Mouse (Mus musculus): ENCODE data around the gene Ddo. TPM values are rescaled to one million over a fixed set of nuclear protein-coding genes. Genes with fewer than 3 reads are reported as not detected.

Ddo gene
- total and polyA plus RNA-seq, 3 experiments: 0.16 TPM; not detected in 2

DNA sequence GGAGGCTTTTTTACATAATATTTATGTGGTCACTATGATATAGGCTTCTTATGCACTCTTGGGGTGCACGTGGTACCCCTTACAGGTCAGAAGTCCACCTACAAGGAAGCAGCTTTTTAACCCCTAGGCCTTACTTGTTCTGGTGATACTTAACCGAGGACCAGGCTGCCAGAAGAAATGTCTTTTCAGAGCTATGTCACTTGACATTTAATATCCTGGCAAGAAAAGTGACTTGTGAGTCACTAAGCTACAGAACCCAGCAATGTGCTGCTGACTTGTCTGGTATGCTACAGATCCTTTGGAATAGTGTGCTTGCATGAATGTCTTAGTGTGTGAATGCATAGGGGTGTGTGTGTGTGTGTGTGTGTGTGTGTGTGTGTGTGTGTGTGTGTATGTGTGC is 57.6 kb downstream of the Ddo start:
- Histone ChIP-seq H3K4me3 (ENCODE audit: low read depth, low read length) (no peak overlapping the region), H3K9me3 (replicated peaks) (no peaks in the 10 kb centered on the region), H3K27me3 (ENCODE audit: insufficient read depth, low read length) (peaks cover 8% of the 10 kb centered on the region; the same call in 1 of the 2 replicates), H3K4me1 (ENCODE audit: insufficient read depth, low read depth, low read length) (no peaks in the 10 kb centered on the region), H3K36me3 (replicated peaks) (no peaks in the 10 kb centered on the region)
- no peak for DNase-seq (ENCODE audit: low spot score)
- no peak for ATAC-seq (ENCODE audit: extremely low read depth, insufficient number of reproducible peaks, low FRiP score, poor library complexity, severe bottlenecking)
- TF ChIP-seq POLR2AphosphoS5 (IDR thresholded peaks at IDR 0.05; ENCODE audit: insufficient replicate concordance, low read depth, low read length) (no peak), GATA1 (IDR thresholded peaks at IDR 0.05; ENCODE audit: borderline replicate concordance, low read length) (no peak), TAL1 (conservative IDR thresholded peaks at IDR 0.05; ENCODE audit: low read depth, low read length) (no peak), GATA2 (IDR thresholded peaks at IDR 0.05; ENCODE audit: borderline replicate concordance, low read depth, low read length) (no peak), CTCF (IDR thresholded peaks at IDR 0.05; ENCODE audit: low read depth, low read length) (no peak)

DNA sequence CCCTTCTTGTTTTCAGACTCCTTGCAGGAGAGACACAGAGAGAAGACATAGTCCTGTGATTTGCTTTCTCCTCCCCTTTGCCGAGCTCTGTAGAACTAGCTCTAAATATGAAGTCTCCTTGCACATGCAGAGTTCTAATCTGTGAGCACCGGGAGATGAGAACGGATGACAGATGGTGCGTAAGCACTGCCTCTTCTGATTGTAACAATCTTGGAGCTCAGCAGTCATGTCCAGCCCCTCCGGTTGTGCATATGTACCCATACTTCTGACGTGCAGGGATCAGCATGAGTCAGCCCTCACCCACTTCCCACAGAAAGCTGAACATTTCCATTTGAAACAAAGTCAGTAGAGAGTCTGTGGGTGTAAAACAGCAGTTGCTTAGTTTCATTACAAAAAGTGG is 58.5 kb downstream of the Ddo start:
- Histone ChIP-seq H3K27me3 (ENCODE audit: insufficient read depth, low read length) (peaks cover 3% of the 10 kb centered on the region; the same call in 1 of the 2 replicates), H3K4me3 (ENCODE audit: low read depth, low read length) (no peak overlapping the region), H3K4me1 (ENCODE audit: insufficient read depth, low read depth, low read length) (no peaks in the 10 kb centered on the region), H3K9me3 (replicated peaks) (no peaks in the 10 kb centered on the region), H3K36me3 (replicated peaks) (no peaks in the 10 kb centered on the region)
- DNase-seq (ENCODE audit: low spot score) (no peak), ATAC-seq (ENCODE audit: extremely low read depth, insufficient number of reproducible peaks, low FRiP score, poor library complexity, severe bottlenecking) (no peak)
- TF ChIP-seq GATA1 (IDR thresholded peaks at IDR 0.05; ENCODE audit: borderline replicate concordance, low read length) (no peak), GATA2 (IDR thresholded peaks at IDR 0.05; ENCODE audit: borderline replicate concordance, low read depth, low read length) (no peak), TAL1 (conservative IDR thresholded peaks at IDR 0.05; ENCODE audit: low read depth, low read length) (no peak), POLR2AphosphoS5 (IDR thresholded peaks at IDR 0.05; ENCODE audit: insufficient replicate concordance, low read depth, low read length) (no peak), CTCF (IDR thresholded peaks at IDR 0.05; ENCODE audit: low read depth, low read length) (no peak)

DNA sequence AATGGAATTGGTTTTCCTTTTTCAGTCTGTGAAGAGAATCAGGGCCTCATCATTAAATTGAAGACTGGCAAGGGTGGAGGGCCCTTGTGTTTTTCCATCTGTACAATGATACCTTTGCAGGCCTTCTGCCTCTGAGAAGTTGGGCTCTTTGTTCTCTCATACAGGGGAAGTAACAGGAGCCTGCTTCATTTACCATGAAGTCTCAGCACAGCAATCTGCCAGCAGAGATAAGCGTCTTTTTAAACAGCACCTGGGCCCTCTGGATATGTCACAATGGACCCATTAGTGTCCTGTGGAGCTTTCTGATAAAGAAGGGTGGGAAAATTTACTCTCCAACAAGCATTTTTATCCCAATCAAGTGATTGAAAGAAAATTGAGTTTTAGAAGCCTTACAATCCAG is 59.1 kb downstream of the Ddo start:
- Histone ChIP-seq H3K9me3 (replicated peaks) (no peaks in the 10 kb centered on the region), H3K36me3 (replicated peaks) (no peaks in the 10 kb centered on the region), H3K27me3 (ENCODE audit: insufficient read depth, low read length) (no peaks in the 10 kb centered on the region), H3K4me3 (ENCODE audit: low read depth, low read length) (no peak overlapping the region), H3K4me1 (ENCODE audit: insufficient read depth, low read depth, low read length) (no peaks in the 10 kb centered on the region)
- DNase-seq (ENCODE audit: low spot score) (no peak), ATAC-seq (ENCODE audit: extremely low read depth, insufficient number of reproducible peaks, low FRiP score, poor library complexity, severe bottlenecking) (no peak)
- TF ChIP-seq TAL1 (conservative IDR thresholded peaks at IDR 0.05; ENCODE audit: low read depth, low read length) (no peak), GATA1 (IDR thresholded peaks at IDR 0.05; ENCODE audit: borderline replicate concordance, low read length) (no peak), POLR2AphosphoS5 (IDR thresholded peaks at IDR 0.05; ENCODE audit: insufficient replicate concordance, low read depth, low read length) (no peak), GATA2 (IDR thresholded peaks at IDR 0.05; ENCODE audit: borderline replicate concordance, low read depth, low read length) (no peak), CTCF (IDR thresholded peaks at IDR 0.05; ENCODE audit: low read depth, low read length) (no peak)

DNA sequence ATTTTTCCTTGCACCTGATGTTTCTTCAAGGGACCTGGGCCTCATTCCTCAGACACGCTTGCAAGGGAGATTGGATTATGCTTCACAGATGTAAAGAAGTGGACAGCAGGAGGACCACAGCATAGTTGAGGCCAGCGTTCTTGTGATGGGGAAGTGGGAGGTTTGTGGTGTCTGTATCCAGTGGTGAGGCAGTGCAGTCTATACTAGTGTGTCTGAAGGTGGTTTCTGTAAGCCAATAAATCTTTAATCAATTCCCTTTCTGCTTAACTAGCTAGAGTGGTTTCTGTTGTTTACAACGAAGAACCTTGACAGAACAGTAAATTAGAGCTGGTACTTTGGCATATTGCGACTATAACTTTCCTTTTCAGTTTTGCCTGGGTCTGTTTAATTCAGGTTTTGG is 68.8 kb downstream of the Ddo start:
- ATAC-seq (ENCODE audit: extremely low read depth, insufficient number of reproducible peaks, low FRiP score, poor library complexity, severe bottlenecking): no peak
- no peak for TF ChIP-seq TAL1 (conservative IDR thresholded peaks at IDR 0.05; ENCODE audit: low read depth, low read length)
- TF ChIP-seq GATA2 (IDR thresholded peaks at IDR 0.05; ENCODE audit: borderline replicate concordance, low read depth, low read length): no peak
- TF ChIP-seq POLR2AphosphoS5 (IDR thresholded peaks at IDR 0.05; ENCODE audit: insufficient replicate concordance, low read depth, low read length): no peak
- TF ChIP-seq GATA1 (IDR thresholded peaks at IDR 0.05; ENCODE audit: borderline replicate concordance, low read length): no peak
- no peak for TF ChIP-seq CTCF (IDR thresholded peaks at IDR 0.05; ENCODE audit: low read depth, low read length)
- no peaks in the 10 kb centered on the region for H3K4me1 ChIP-seq (ENCODE audit: insufficient read depth, low read depth, low read length)

DNA sequence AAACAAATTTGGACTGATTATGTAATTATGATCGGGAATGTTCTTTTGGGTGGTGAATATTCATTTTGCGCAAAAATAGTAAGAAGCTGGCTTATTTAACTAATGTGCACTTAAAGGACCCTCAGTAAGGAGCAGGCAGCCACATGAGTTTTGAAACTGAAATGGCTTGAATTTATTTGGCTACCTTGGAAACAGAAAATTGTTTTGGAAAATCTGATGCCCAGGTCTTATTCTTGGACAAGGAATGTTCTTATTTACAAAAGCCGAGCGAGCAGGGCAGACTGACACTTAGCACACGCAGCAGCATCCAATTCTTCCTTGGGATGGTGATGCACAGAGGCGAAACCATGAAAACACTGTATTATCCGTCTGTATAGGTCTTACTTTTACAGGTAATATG is 81.3 kb downstream of the Ddo start:
- no peak for ATAC-seq (ENCODE audit: extremely low read depth, insufficient number of reproducible peaks, low FRiP score, poor library complexity, severe bottlenecking)
- TF ChIP-seq GATA2 (IDR thresholded peaks at IDR 0.05; ENCODE audit: borderline replicate concordance, low read depth, low read length): no peak
- TF ChIP-seq TAL1 (conservative IDR thresholded peaks at IDR 0.05; ENCODE audit: low read depth, low read length): no peak
- no peak for TF ChIP-seq CTCF (IDR thresholded peaks at IDR 0.05; ENCODE audit: low read depth, low read length)
- no peak for TF ChIP-seq GATA1 (IDR thresholded peaks at IDR 0.05; ENCODE audit: borderline replicate concordance, low read length)
- TF ChIP-seq POLR2AphosphoS5 (IDR thresholded peaks at IDR 0.05; ENCODE audit: insufficient replicate concordance, low read depth, low read length): no peak
- Histone ChIP-seq H3K36me3 (replicated peaks) (no peaks in the 10 kb centered on the region), H3K4me1 (ENCODE audit: insufficient read depth, low read depth, low read length) (0 out of 2 replicates have a peak, but pooled peaks cover 2% of the 10 kb centered on the region), H3K4me3 (ENCODE audit: low read depth, low read length) (no peak overlapping the region), H3K27me3 (ENCODE audit: insufficient read depth, low read length) (0 out of 2 replicates have a peak, but pooled peaks cover 5% of the 10 kb centered on the region), H3K9me3 (replicated peaks) (no peaks in the 10 kb centered on the region)
- DNase-seq (ENCODE audit: low spot score): no peak

More for the DNA sequence above, 68.8 kb downstream of the Ddo start:
- H3K27me3 ChIP-seq (ENCODE audit: insufficient read depth, low read length): no peaks in the 10 kb centered on the region
- DNase-seq (ENCODE audit: low spot score): no peak
- no peaks in the 10 kb centered on the region for H3K36me3 ChIP-seq (replicated peaks)
- H3K9me3 ChIP-seq (replicated peaks): no peaks in the 10 kb centered on the region
- H3K4me3 ChIP-seq (ENCODE audit: low read depth, low read length): no peak overlapping the region

DNA sequence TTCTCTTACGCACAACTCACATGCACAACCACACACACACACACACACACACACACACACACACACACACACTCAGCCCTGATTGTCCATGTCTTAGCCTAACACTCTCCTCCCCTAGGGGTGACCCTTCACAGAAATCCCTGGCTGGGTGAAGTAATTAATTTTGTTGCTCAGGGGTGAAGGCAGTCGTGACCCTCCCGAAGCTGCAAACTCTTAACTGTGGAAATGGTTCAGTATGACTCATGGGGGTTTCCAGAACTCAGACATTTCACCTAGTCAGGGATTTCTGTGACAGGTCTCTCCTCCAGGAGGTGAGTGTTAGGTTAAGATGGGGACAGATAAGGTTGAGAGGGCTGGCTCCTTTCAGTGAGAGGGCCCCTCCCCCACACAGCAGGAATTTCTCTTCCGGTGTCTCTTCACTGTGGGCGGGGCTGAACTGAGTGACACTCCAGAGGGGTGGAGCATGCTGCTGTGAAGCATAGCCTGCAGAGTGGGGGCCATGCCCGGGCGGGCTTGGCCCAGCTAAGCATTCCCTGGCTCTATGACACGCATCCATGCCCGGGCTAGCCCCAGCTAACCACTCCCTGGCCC is 83.3 kb downstream of the Ddo start:
- no peaks in the 10 kb centered on the region for H3K36me3 ChIP-seq (replicated peaks)
- 0 out of 2 replicates have a peak, but pooled peaks cover 5% of the 10 kb centered on the region for H3K27me3 ChIP-seq (ENCODE audit: insufficient read depth, low read length)
- H3K4me3 ChIP-seq (ENCODE audit: low read depth, low read length): no peak overlapping the region
- DNase-seq (ENCODE audit: low spot score) (no peak), ATAC-seq (ENCODE audit: extremely low read depth, insufficient number of reproducible peaks, low FRiP score, poor library complexity, severe bottlenecking) (no peak)
- TF ChIP-seq CTCF (IDR thresholded peaks at IDR 0.05; ENCODE audit: low read depth, low read length): no peak
- no peak for TF ChIP-seq GATA1 (IDR thresholded peaks at IDR 0.05; ENCODE audit: borderline replicate concordance, low read length)
- TF ChIP-seq POLR2AphosphoS5 (IDR thresholded peaks at IDR 0.05; ENCODE audit: insufficient replicate concordance, low read depth, low read length): no peak
- no peak for TF ChIP-seq GATA2 (IDR thresholded peaks at IDR 0.05; ENCODE audit: borderline replicate concordance, low read depth, low read length)
- TF ChIP-seq TAL1 (conservative IDR thresholded peaks at IDR 0.05; ENCODE audit: low read depth, low read length): no peak
- no peaks in the 10 kb centered on the region for H3K9me3 ChIP-seq (replicated peaks)
- 0 out of 2 replicates have a peak, but pooled peaks cover 2% of the 10 kb centered on the region for H3K4me1 ChIP-seq (ENCODE audit: insufficient read depth, low read depth, low read length)

Measured in G1E (cell line).